21 mouse cellular contexts compared by ENCODE assay signal in the genomic region with DNA sequence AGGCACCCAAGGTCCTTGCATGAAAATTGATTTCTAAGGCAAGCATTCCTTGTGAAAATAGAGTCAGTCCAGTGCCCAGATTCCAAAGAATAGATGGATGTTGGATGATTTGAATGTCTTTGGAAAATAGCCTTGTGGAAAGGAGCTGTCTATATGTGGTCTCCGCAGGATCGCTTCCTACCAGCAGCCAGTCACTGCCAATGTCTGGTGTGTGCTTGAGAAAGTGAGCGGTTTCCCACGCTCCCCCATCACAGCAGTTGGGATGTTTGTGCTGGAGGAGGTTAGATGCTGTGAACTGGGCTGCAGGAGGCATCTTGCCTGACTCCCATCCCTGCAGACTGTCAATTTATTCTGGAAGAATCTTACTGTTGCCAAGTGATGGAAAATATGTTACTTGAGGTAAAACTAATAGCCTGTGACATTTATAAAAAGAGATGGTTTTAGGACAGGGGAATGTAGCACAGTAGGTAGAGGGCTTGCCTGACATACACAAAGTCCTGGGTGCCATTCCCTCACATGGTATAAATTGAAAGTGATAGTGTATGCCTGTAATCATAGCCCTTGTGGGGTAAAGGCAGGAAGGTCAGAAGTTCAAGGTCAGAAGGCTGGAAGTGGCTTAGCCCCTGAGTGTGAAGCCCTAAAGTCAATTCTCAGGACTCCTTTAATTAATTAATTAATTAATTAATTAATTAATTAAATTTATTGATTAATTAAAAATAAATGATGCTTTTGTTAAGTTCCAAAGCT. TPM values are rescaled to one million over a fixed set of nuclear protein-coding genes. Genes with fewer than 3 reads are reported as not detected.
DNase-seq lines count a peak whose midpoint lies in the region; ATAC-seq and TF ChIP-seq lines count a peak whose summit lies in the region.
"Had no signal": no experiment of that assay in that cellular context is flagged by ENCODE, and none has a peak within 500 bp of the region (broad histone marks: within the 10 kb centered on the region; RNA-seq: fewer than 3 reads in every experiment).

No protein-coding gene starts in this region.

- no peak overlapping the region for H3K4me2 ChIP-seq in heart, postnatal 0 days (ENCODE audit: low read depth, low read length)
- H3K4me2 ChIP-seq in midbrain, embryonic 11.5 days: no peak overlapping the region
- H3K4me2 ChIP-seq in neural tube, embryonic 14.5 days (ENCODE audit: low read depth, low read length): no peak overlapping the region
- H3K4me2 ChIP-seq: heart, embryonic 15.5 days; liver, embryonic 11.5 days had no signal

- no peak overlapping the region for H3K9ac ChIP-seq in heart, postnatal 0 days (replicated peaks; ENCODE audit: low read depth, low read length)
- H3K9ac ChIP-seq in midbrain, embryonic 11.5 days (ENCODE audit: low read length): no peak overlapping the region
- H3K9ac ChIP-seq in neural tube, embryonic 14.5 days (replicated peaks; ENCODE audit: low read depth, low read length): no peak overlapping the region
- H3K9ac ChIP-seq: heart, embryonic 15.5 days had no signal

- H3K36me3 ChIP-seq in heart, postnatal 0 days (replicated peaks; ENCODE audit: control insufficient read depth, insufficient read depth, low read length): 0 out of 2 replicates have a peak, but pooled peaks cover 3% of the 10 kb centered on the region
- H3K36me3 ChIP-seq in heart, embryonic 10.5 days: no peaks in the 10 kb centered on the region
- H3K36me3 ChIP-seq in midbrain, embryonic 11.5 days (ENCODE audit: control insufficient read depth, insufficient read depth, low read length): no peaks in the 10 kb centered on the region
- H3K36me3 ChIP-seq in midbrain, embryonic 10.5 days: no peaks in the 10 kb centered on the region
- H3K36me3 ChIP-seq in neural tube, embryonic 14.5 days (ENCODE audit: control insufficient read depth, insufficient read depth, low read length): no peaks in the 10 kb centered on the region
- H3K36me3 ChIP-seq: heart, embryonic 15.5 days had no signal

- H3K27me3 ChIP-seq in heart, postnatal 0 days (ENCODE audit: control insufficient read depth, insufficient read depth, low read length): no peaks in the 10 kb centered on the region
- H3K27me3 ChIP-seq in heart, embryonic 10.5 days (ENCODE audit: insufficient read depth, poor library complexity, severe bottlenecking): no peaks in the 10 kb centered on the region
- no peaks in the 10 kb centered on the region for H3K27me3 ChIP-seq in midbrain, embryonic 11.5 days (ENCODE audit: control insufficient read depth, insufficient read depth, low read length)
- no peaks in the 10 kb centered on the region for H3K27me3 ChIP-seq in midbrain, embryonic 10.5 days (ENCODE audit: low read depth, poor library complexity, severe bottlenecking)
- no peaks in the 10 kb centered on the region for H3K27me3 ChIP-seq in neural tube, embryonic 14.5 days (ENCODE audit: control insufficient read depth, insufficient read depth, low read length)
- H3K27me3 ChIP-seq: heart, embryonic 15.5 days; Patski had no signal

- no peak for ATAC-seq in heart, postnatal 0 days (ENCODE audit: insufficient read depth, low read depth)
- ATAC-seq in midbrain, embryonic 11.5 days (ENCODE audit: low FRiP score): 0 out of 2 replicates have a peak, but pooled peaks have one; percentile 25
- peak; percentile 55 for ATAC-seq in neural tube, embryonic 14.5 days (ENCODE audit: low read depth)
- ATAC-seq: forebrain, embryonic 16.5 days; Patski had no signal

- no peaks in the 10 kb centered on the region for H3K9me3 ChIP-seq in heart, postnatal 0 days (replicated peaks; ENCODE audit: control insufficient read depth, low read length)
- no peaks in the 10 kb centered on the region for H3K9me3 ChIP-seq in heart, embryonic 10.5 days
- H3K9me3 ChIP-seq in midbrain, embryonic 11.5 days (ENCODE audit: control insufficient read depth, low read length): no peaks in the 10 kb centered on the region
- H3K9me3 ChIP-seq in midbrain, embryonic 10.5 days (replicated peaks): no peaks in the 10 kb centered on the region
- H3K9me3 ChIP-seq in neural tube, embryonic 14.5 days (ENCODE audit: control insufficient read depth, low read length): no peaks in the 10 kb centered on the region
- H3K9me3 ChIP-seq: heart, embryonic 15.5 days had no signal

- no peak overlapping the region for H3K4me3 ChIP-seq in heart, postnatal 0 days (ENCODE audit: low read depth, low read length)
- no peak overlapping the region for H3K4me3 ChIP-seq in heart, embryonic 10.5 days
- no peak overlapping the region for H3K4me3 ChIP-seq in midbrain, embryonic 11.5 days (ENCODE audit: low read depth, low read length)
- no peak overlapping the region for H3K4me3 ChIP-seq in midbrain, embryonic 10.5 days
- no peak overlapping the region for H3K4me3 ChIP-seq in neural tube, embryonic 14.5 days (ENCODE audit: low read depth, low read length)
- H3K4me3 ChIP-seq: erythroblast, embryonic 14.5 days; heart, embryonic 15.5 days had no signal

- TF ChIP-seq CTCF in heart, postnatal 0 days (IDR thresholded peaks at IDR 0.05; ENCODE audit: low read depth): no peak

- TF ChIP-seq EP300 in heart, postnatal 0 days (IDR thresholded peaks at IDR 0.05; ENCODE audit: low read depth): no peak

- DNase-seq in heart, postnatal 0 days (ENCODE audit: low spot score): no peak
- DNase-seq in heart, embryonic 10.5 days (ENCODE audit: low spot score): no peak
- DNase-seq in midbrain, embryonic 11.5 days (ENCODE audit: low spot score, missing footprints): peak; percentile 82
- no peak for DNase-seq in midbrain, embryonic 10.5 days (ENCODE audit: low spot score)
- DNase-seq in brain, adult 2 months (ENCODE audit: low read depth, low spot score): peak; percentile 10
- DNase-seq in cerebellum, postnatal 14 days: no peak
- no peak for DNase-seq in layer of hippocampus, adult 18-20 months (ENCODE audit: low spot score in 2 of 2)
- DNase-seq: B cell, adult 2 months; cerebellum, adult 11 months; cerebellum, postnatal 36 days; heart, adult 11 months; kidney, adult 9 months; right cerebral cortex, adult 18-20 months; spleen, adult 18-20 months; thymus, adult 2 months had no signal

- 0 out of 2 replicates have a peak overlapping the region, but pooled peaks have one; percentile 0 for H3K27ac ChIP-seq in heart, postnatal 0 days (ENCODE audit: low read depth)
- no peak overlapping the region for H3K27ac ChIP-seq in heart, embryonic 10.5 days
- no peak overlapping the region for H3K27ac ChIP-seq in midbrain, embryonic 11.5 days (ENCODE audit: low read depth, low read length)
- H3K27ac ChIP-seq in midbrain, embryonic 10.5 days (replicated peaks): no peak overlapping the region
- H3K27ac ChIP-seq in neural tube, embryonic 14.5 days (ENCODE audit: low read depth, low read length): no peak overlapping the region
- H3K27ac ChIP-seq: heart, embryonic 15.5 days had no signal

- H3K4me1 ChIP-seq in heart, postnatal 0 days (ENCODE audit: control insufficient read depth, insufficient read depth): peaks cover 8% of the 10 kb centered on the region; the same call in 1 of the 2 replicates
- peaks cover 14% of the 10 kb centered on the region; the same call in 1 of the 2 replicates for H3K4me1 ChIP-seq in heart, embryonic 10.5 days
- H3K4me1 ChIP-seq in midbrain, embryonic 11.5 days (ENCODE audit: control insufficient read depth, insufficient read depth, low read length): no peaks in the 10 kb centered on the region
- no peaks in the 10 kb centered on the region for H3K4me1 ChIP-seq in midbrain, embryonic 10.5 days
- no peaks in the 10 kb centered on the region for H3K4me1 ChIP-seq in neural tube, embryonic 14.5 days (ENCODE audit: control insufficient read depth, insufficient read depth, low read length)

- 78% methylated on average over 4 of the region's 4 CpGs for WGBS in heart, postnatal 0 days
- WGBS in heart, embryonic 10.5 days: 79% methylated on average over 4 of the region's 4 CpGs
- 80% methylated on average over 4 of the region's 4 CpGs for WGBS in midbrain, embryonic 11.5 days
- WGBS in midbrain, embryonic 10.5 days: 73% methylated on average over 4 of the region's 4 CpGs
- 81% methylated on average over 4 of the region's 4 CpGs for WGBS in neural tube, embryonic 14.5 days

RNA-seq across cellular contexts. Expression of gene Nid1, which starts 24.3 kb away (rescaled TPM):
- 127 and 161 TPM in 2 replicates for total RNA-seq in heart, postnatal 0 days (2014; rRNA removed; ENCODE audit: low replicate concordance)
- polyA plus RNA-seq in heart, postnatal 0 days (2015; fragmentation: Nextera tagmentation; extraction: Ambion mirVana): 49.0 and 50.2 TPM in 2 replicates
- 64.5 and 77.2 TPM in 2 replicates for polyA plus RNA-seq in heart, embryonic 10.5 days (2016; fragmentation: Nextera tagmentation; extraction: Ambion mirVana)
- 42.7 and 44.2 TPM in 2 replicates for polyA plus RNA-seq in midbrain, embryonic 11.5 days (2014; fragmentation: Nextera tagmentation; extraction: Ambion mirVana)
- polyA plus RNA-seq in midbrain, embryonic 10.5 days (2016; fragmentation: Nextera tagmentation; extraction: Ambion mirVana): 38.3 and 49.5 TPM in 2 replicates
- polyA plus RNA-seq in neural tube, embryonic 14.5 days (2014; fragmentation: Nextera tagmentation; extraction: Ambion mirVana): 39.1 and 78.4 TPM in 2 replicates
- total RNA-seq in layer of hippocampus, adult 18-20 months (2021): 1 to 10 TPM; 2.7 to 2.9 TPM
- polyA plus RNA-seq: erythroblast, embryonic 14.5 days had no signal

Comparison
In these comparisons a context has a peak if more than half of its experiments do, and no peak if none do; other contexts are left out.
1. DNase-seq: peak in midbrain, embryonic 11.5 days (single experiment) and brain, adult 2 months (single experiment); none in heart, postnatal 0 days (single experiment), heart, embryonic 10.5 days (single experiment), midbrain, embryonic 10.5 days (single experiment), cerebellum, postnatal 14 days (0 of 2) and layer of hippocampus, adult 18-20 months (0 of 2).